Mouse (Mus musculus) forebrain, embryonic 14.5 days (tissue): ENCODE data around the gene Rpap2. TPM values are rescaled to one million over a fixed set of nuclear protein-coding genes. Genes with fewer than 3 reads are reported as not detected.

Source experiments
- ATAC-seq: fragments of 200-750 bp; cut with Nextera tagmentation; 2 replicates; pipeline ENCODE4 v1.8.0; 2017; ENCODE audit warnings: mild to moderate bottlenecking, moderate library complexity
- DNase-seq: peaks from one replicate; pipeline ENCODE4 v3.0.0-alpha.2; 2015; ENCODE audit warnings: low spot score
- H3K27ac ChIP-seq: fragments of 300-500 bp; sonication (generic); 2 replicates; pipeline ENCODE4 v1.5.1; 2014; ENCODE audit warnings: low read depth, mild to moderate bottlenecking, control low read depth, low read length, moderate library complexity
- H3K27me3 ChIP-seq: fragments of 300-500 bp; sonication (generic); replicated peaks from 2 replicates; pipeline ENCODE4 v1.6.1; 2014; ENCODE audit warnings: low read length, control low read depth, mixed read lengths; ENCODE audit not compliant: control insufficient read depth, insufficient read depth
- H3K36me3 ChIP-seq: fragments of 300-500 bp; sonication (generic); 2 replicates; pipeline ENCODE4 v1.6.1; 2014; ENCODE audit warnings: low read length, control low read depth; ENCODE audit not compliant: control insufficient read depth, insufficient read depth
- H3K4me1 ChIP-seq: fragments of 300-500 bp; sonication (generic); 2 replicates; pipeline ENCODE4 v1.6.1; 2014; ENCODE audit warnings: antibody characterized with exemption, low read length, control low read depth; ENCODE audit not compliant: control insufficient read depth, insufficient read depth
- H3K4me2 ChIP-seq: fragments of 300-500 bp; sonication (generic); 2 replicates; pipeline ENCODE4 v1.6.1; 2014; ENCODE audit warnings: mild to moderate bottlenecking, control low read depth, low read length
- H3K4me3 ChIP-seq: fragments of 300-500 bp; sonication (generic); 2 replicates; pipeline ENCODE4 v1.5.1; 2014; ENCODE audit warnings: low read depth, low read length, control low read depth
- H3K9ac ChIP-seq: fragments of 300-500 bp; sonication (generic); 2 replicates; pipeline ENCODE4 v1.6.1; 2014; ENCODE audit warnings: mild to moderate bottlenecking, low read length, control low read depth, moderate library complexity
- H3K9me3 ChIP-seq: fragments of 300-500 bp; sonication (generic); replicated peaks from 2 replicates; pipeline ENCODE4 v1.6.1; 2016; ENCODE audit warnings: low read length, control low read depth, mixed read lengths; ENCODE audit not compliant: control insufficient read depth
- WGBS: fragments of 180-500 bp; shearing (Covaris S2); extraction: QIAGEN DNeasy Blood & Tissue Kit; methylation state at CpG from one replicate; pipeline ENCODE4 v1.1.7; 2014; 5-methylcytosine and 5-hydroxymethylcytosine counted together
- polyA plus RNA-seq: library from polyadenylated mRNA; unstranded; fragments of >200 nt; fragmentation: Nextera tagmentation; extraction: Ambion mirVana; gene quantifications from 2 replicates; pipeline ENCODE4 v1.2.1, GENCODE M21; 2014

Gene Rpap2
- polyA plus RNA-seq, 1 experiment from 2014 or later = 23.5 TPM

GRCm38 (mm10) chr5:107698888-107699287 lies 101.7 kb downstream of the Rpap2 start:
- H3K27me3 ChIP-seq = no peaks in the 10 kb centered on the region
- DNase-seq (no peak), ATAC-seq (no peak)
- no peaks in the 10 kb centered on the region for H3K4me1 ChIP-seq
- no peak overlapping the region for H3K4me3 ChIP-seq
- H3K4me2 ChIP-seq = no peak overlapping the region
- WGBS = 85% methylated on average over 8 of the region's 8 CpGs
- H3K36me3 ChIP-seq = no peaks in the 10 kb centered on the region
- H3K9me3 ChIP-seq = no peaks in the 10 kb centered on the region
- no peak overlapping the region for H3K27ac ChIP-seq
- H3K9ac ChIP-seq = no peak overlapping the region

- DNase-seq (no peak), ATAC-seq (no peak)
- H3K27ac ChIP-seq = no peak overlapping the region
- H3K4me3 ChIP-seq = no peak overlapping the region
- WGBS = 96% methylated on average over 10 of the region's 10 CpGs
- no peak overlapping the region for H3K4me2 ChIP-seq
- no peaks in the 10 kb centered on the region for H3K9me3 ChIP-seq
- H3K9ac ChIP-seq = no peak overlapping the region
- no peaks in the 10 kb centered on the region for H3K36me3 ChIP-seq
- H3K27me3 ChIP-seq = no peaks in the 10 kb centered on the region
- H3K4me1 ChIP-seq = no peaks in the 10 kb centered on the region
Observed at GRCm38 (mm10) chr5:107700873-107701272, 103.7 kb downstream of the Rpap2 start.

GRCm38 (mm10) chr5:107701658-107702057 lies 104.5 kb downstream of the Rpap2 start:
- Histone ChIP-seq H3K4me2 (no peak overlapping the region), H3K9ac (no peak overlapping the region), H3K36me3 (no peaks in the 10 kb centered on the region), H3K4me1 (no peaks in the 10 kb centered on the region), H3K27me3 (no peaks in the 10 kb centered on the region), H3K4me3 (no peak overlapping the region), H3K27ac (no peak overlapping the region), H3K9me3 (no peaks in the 10 kb centered on the region)
- DNase-seq (no peak), ATAC-seq (no peak)
- whole genome bisulfite sequencing = 82% methylated on average over 9 of the region's 9 CpGs

GRCm38 (mm10) chr5:107703207-107703763 lies 106.1 kb downstream of the Rpap2 start:
- H3K9ac ChIP-seq = no peak overlapping the region
- no peaks in the 10 kb centered on the region for H3K9me3 ChIP-seq
- ATAC-seq = no peak
- no peaks in the 10 kb centered on the region for H3K27me3 ChIP-seq
- WGBS = 89% methylated on average over 6 of the region's 6 CpGs
- H3K27ac ChIP-seq = no peak overlapping the region
- H3K4me3 ChIP-seq = no peak overlapping the region
- H3K4me1 ChIP-seq = no peaks in the 10 kb centered on the region
- H3K4me2 ChIP-seq = no peak overlapping the region
- no peak for DNase-seq
- no peaks in the 10 kb centered on the region for H3K36me3 ChIP-seq

GRCm38 (mm10) chr5:107705756-107706155 lies 108.6 kb downstream of the Rpap2 start:
- DNase-seq (no peak), ATAC-seq (no peak)
- H3K9ac ChIP-seq = no peak overlapping the region
- H3K27ac ChIP-seq = no peak overlapping the region
- 90% methylated on average over 4 of the region's 4 CpGs for WGBS
- H3K9me3 ChIP-seq = no peaks in the 10 kb centered on the region
- H3K4me2 ChIP-seq = no peak overlapping the region
- no peaks in the 10 kb centered on the region for H3K36me3 ChIP-seq
- no peaks in the 10 kb centered on the region for H3K27me3 ChIP-seq
- no peak overlapping the region for H3K4me3 ChIP-seq
- H3K4me1 ChIP-seq = no peaks in the 10 kb centered on the region

GRCm38 (mm10) chr5:107706262-107706661 lies 109.1 kb downstream of the Rpap2 start:
- Histone ChIP-seq H3K27me3 (no peaks in the 10 kb centered on the region), H3K4me3 (no peak overlapping the region), H3K9me3 (no peaks in the 10 kb centered on the region), H3K4me2 (no peak overlapping the region), H3K27ac (no peak overlapping the region), H3K9ac (no peak overlapping the region), H3K36me3 (no peaks in the 10 kb centered on the region), H3K4me1 (no peaks in the 10 kb centered on the region)
- DNase-seq = no peak
- no peak for ATAC-seq
- WGBS = 85% methylated on average over 1 of the region's 1 CpGs

- WGBS = 93% methylated on average over 8 of the region's 8 CpGs
- Histone ChIP-seq H3K4me1 (no peaks in the 10 kb centered on the region), H3K9me3 (no peaks in the 10 kb centered on the region), H3K4me3 (no peak overlapping the region), H3K9ac (no peak overlapping the region), H3K36me3 (no peaks in the 10 kb centered on the region), H3K4me2 (no peak overlapping the region), H3K27me3 (no peaks in the 10 kb centered on the region), H3K27ac (no peak overlapping the region)
- DNase-seq = no peak
- no peak for ATAC-seq
Observed at GRCm38 (mm10) chr5:107708124-107708797, 111.1 kb downstream of the Rpap2 start.

Other genes starting within 250 kb of the Rpap2 start
- 5.5 and 8.4 TPM in 2 replicates for gene Ephx4, start 194.6 kb upstream of the Rpap2 start, polyA plus RNA-seq
- not detected in 2 replicates for gene Lpcat2b, start 165.8 kb upstream of the Rpap2 start, polyA plus RNA-seq
- gene Btbd8, start 159.4 kb upstream of the Rpap2 start, polyA plus RNA-seq = 16.2 and 22.1 TPM in 2 replicates
- 0.20 and 0.46 TPM in 2 replicates for gene Gm42669, start 89.8 kb upstream of the Rpap2 start, polyA plus RNA-seq
- 0.18 and 0.19 TPM in 2 replicates for gene 1700028K03Rik, start 62.7 kb upstream of the Rpap2 start, polyA plus RNA-seq
- gene Glmn, start 515 bp downstream of the Rpap2 start, polyA plus RNA-seq = 26.2 and 35.1 TPM in 2 replicates
- gene Gfi1, start 128.7 kb downstream of the Rpap2 start, polyA plus RNA-seq = not detected in 2 replicates
- gene Ube2d2b, start 232.7 kb downstream of the Rpap2 start, polyA plus RNA-seq = 0.13 TPM in 1 of 2 replicates, not detected in the other